25 mouse cellular contexts compared by ENCODE assay signal in the genomic region with DNA sequence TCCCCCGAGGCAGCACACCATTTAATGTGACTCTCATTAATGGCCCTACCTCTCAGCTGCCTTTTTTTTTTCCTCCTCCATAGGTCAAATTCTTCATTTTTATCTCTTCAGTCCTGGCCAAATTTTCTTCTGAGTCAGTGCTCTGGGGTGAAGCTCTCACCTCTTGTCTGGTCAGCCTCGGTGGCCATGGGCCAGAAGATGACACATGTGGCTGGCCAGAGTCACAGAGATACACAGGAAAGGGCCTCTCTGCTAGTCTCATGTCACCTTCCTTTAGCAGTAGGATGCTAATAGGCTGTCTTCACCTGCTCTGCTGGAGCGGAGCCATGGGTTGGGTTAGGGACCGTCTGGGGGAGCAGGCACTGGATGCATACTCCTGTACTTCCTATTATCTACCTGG. TPM values are rescaled to one million over a fixed set of nuclear protein-coding genes. Genes with fewer than 3 reads are reported as not detected.
DNase-seq lines count a peak whose midpoint lies in the region; ATAC-seq lines count a peak whose summit lies in the region.
"Had no signal": no experiment of that assay in that cellular context is flagged by ENCODE, and none has a peak within 500 bp of the region (broad histone marks: within the 10 kb centered on the region; RNA-seq: fewer than 3 reads in every experiment).

No protein-coding gene starts in this region.

- WGBS in heart, embryonic 11.5 days (ENCODE audit: insufficient replicate concordance), result 78% methylated on average over 4 of the region's 4 CpGs

- no peaks in the 10 kb centered on the region for H3K9me3 ChIP-seq in heart, embryonic 11.5 days (replicated peaks; ENCODE audit: control insufficient read depth, low read length)
- H3K9me3 ChIP-seq: embryonic facial prominence, embryonic 12.5 days; forebrain, embryonic 15.5 days; heart, embryonic 10.5 days; heart, embryonic 15.5 days; hindbrain, embryonic 13.5 days had no signal

- H3K9ac ChIP-seq in heart, embryonic 11.5 days (ENCODE audit: low read depth, low read length), result no peak overlapping the region
- H3K9ac ChIP-seq: embryonic facial prominence, embryonic 12.5 days; forebrain, embryonic 15.5 days; heart, embryonic 15.5 days; hindbrain, embryonic 13.5 days had no signal

- DNase-seq in adrenal gland, adult (ENCODE audit: inconsistent age in 2 of 2, low spot score in 1 of 2), result peak; percentile 78 to 82
- DNase-seq in adrenal gland, postnatal 4 days (ENCODE audit: low spot score in 2 of 2), result no peak
- peak; percentile 58 for DNase-seq in 3T3-L1 (ENCODE audit: low read depth, low spot score)
- DNase-seq in adrenal gland, adult 18-20 months (ENCODE audit: low spot score in 2 of 2), result peak; percentile 41
- DNase-seq in adrenal gland, postnatal 14 days, result peak; percentile 73
- DNase-seq in left cerebral cortex, adult 11 months (ENCODE audit: low spot score), result no peak
- DNase-seq in urinary bladder, postnatal 4 days (ENCODE audit: low spot score in 2 of 2), result no peak
- DNase-seq: cerebellum, adult 9-11 months; heart, adult 18-20 months; heart, postnatal 14 days; kidney, adult 18-20 months had no signal

- no peak overlapping the region for H3K4me3 ChIP-seq in heart, embryonic 11.5 days (ENCODE audit: low read depth, low read length)
- H3K4me3 ChIP-seq: embryonic facial prominence, embryonic 12.5 days; forebrain, embryonic 15.5 days; heart, embryonic 10.5 days; heart, embryonic 15.5 days; hindbrain, embryonic 13.5 days had no signal

- no peak overlapping the region for H3K4me2 ChIP-seq in heart, embryonic 11.5 days
- H3K4me2 ChIP-seq: embryonic facial prominence, embryonic 12.5 days; forebrain, embryonic 15.5 days; heart, embryonic 15.5 days; hindbrain, embryonic 13.5 days had no signal

- ATAC-seq in heart, embryonic 11.5 days (replicated peaks; ENCODE audit: insufficient number of reproducible peaks, low FRiP score, low TSS enrichment), result no peak
- ATAC-seq: forebrain, embryonic 15.5 days; hindbrain, postnatal 0 days had no signal

- H3K27ac ChIP-seq in heart, embryonic 11.5 days (ENCODE audit: low read depth, low read length), result no peak overlapping the region
- H3K27ac ChIP-seq: embryonic facial prominence, embryonic 12.5 days; forebrain, embryonic 15.5 days; heart, embryonic 10.5 days; heart, embryonic 15.5 days; hindbrain, embryonic 13.5 days; hindbrain, postnatal 0 days had no signal

- peaks cover 19% of the 10 kb centered on the region for H3K27me3 ChIP-seq in heart, embryonic 11.5 days (ENCODE audit: control insufficient read depth, insufficient read depth, low read length)
- H3K27me3 ChIP-seq: forebrain, embryonic 15.5 days; hindbrain, embryonic 13.5 days had no signal

- H3K36me3 ChIP-seq in heart, embryonic 11.5 days (ENCODE audit: control insufficient read depth, insufficient read depth, low read length), result no peaks in the 10 kb centered on the region
- H3K36me3 ChIP-seq: embryonic facial prominence, embryonic 12.5 days; forebrain, embryonic 15.5 days; heart, embryonic 10.5 days; heart, embryonic 15.5 days had no signal

- H3K4me1 ChIP-seq in heart, embryonic 11.5 days (ENCODE audit: control insufficient read depth, insufficient read depth, low read length), result no peaks in the 10 kb centered on the region
- H3K4me1 ChIP-seq: forebrain, embryonic 15.5 days; heart, embryonic 15.5 days had no signal

RNA-seq across cellular contexts. Expression of a gene that starts 11.1 kb away (rescaled TPM):
- total RNA-seq in adrenal gland, postnatal 4 days (2021), result 10 to 100 TPM in 1 of 2 experiments, 1 to 10 TPM in 1; 7.2 to 10.8 TPM
- total RNA-seq in adrenal gland, adult 18-20 months (2021), result 1 to 10 TPM; 2.9 to 4.4 TPM
- total RNA-seq in adrenal gland, postnatal 14 days (2021), result 2.5 and 3.2 TPM in 2 replicates
- 2.1 and 2.7 TPM in 2 replicates for polyA plus RNA-seq in heart, embryonic 11.5 days (2014; fragmentation: Nextera tagmentation; extraction: Ambion mirVana)
- total RNA-seq: MEL had no signal

RNA-seq across cellular contexts. Expression of a gene that starts 54.3 kb away (rescaled TPM):
- total RNA-seq in adrenal gland, postnatal 4 days (2021), result under 1 TPM; 0.25 to 0.34 TPM
- total RNA-seq in adrenal gland, adult 18-20 months (2021), result 1 to 10 TPM in 1 of 2 experiments, not detected in 1; 1.4 TPM
- 0.52 and 0.53 TPM in 2 replicates for total RNA-seq in adrenal gland, postnatal 14 days (2021)
- polyA plus RNA-seq in heart, embryonic 11.5 days (2014; fragmentation: Nextera tagmentation; extraction: Ambion mirVana), result not detected in 2 replicates
- total RNA-seq: gastrocnemius, adult 8-10 months; gastrocnemius, postnatal 4 days; heart, adult 18-20 months; heart, postnatal 14 days; hematopoietic stem cell, adult 5-6 weeks; MEL had no signal
- polyA plus RNA-seq: C2C12; embryonic facial prominence, embryonic 12.5 days; forebrain, embryonic 11.5 days; heart, embryonic 10.5 days; heart, embryonic 15.5 days; intestine, embryonic 14.5 days had no signal

RNA-seq across cellular contexts. Expression of a gene that starts 58.8 kb away (rescaled TPM):
- 10 to 100 TPM; 23.7 to 23.9 TPM for total RNA-seq in adrenal gland, postnatal 4 days (2021)
- total RNA-seq in adrenal gland, adult 18-20 months (2021), result 10 to 100 TPM; 12.6 to 12.9 TPM
- 9.7 and 13.7 TPM in 2 replicates for total RNA-seq in adrenal gland, postnatal 14 days (2021)
- polyA plus RNA-seq in heart, embryonic 11.5 days (2014; fragmentation: Nextera tagmentation; extraction: Ambion mirVana), result 4.1 and 5.2 TPM in 2 replicates
- total RNA-seq: MEL had no signal

Comparison
In these comparisons a context has a peak if more than half of its experiments do, and no peak if none do; other contexts are left out.
1. DNase-seq: peak in adrenal gland, adult (2 of 2), 3T3-L1 (single experiment), adrenal gland, adult 18-20 months (2 of 2) and adrenal gland, postnatal 14 days (single experiment); none in adrenal gland, postnatal 4 days (0 of 2), left cerebral cortex, adult 11 months (single experiment) and urinary bladder, postnatal 4 days (0 of 2).